Mouse (Mus musculus) brain, embryonic 14.5 days (tissue): ENCODE results near the gene Gmds.

Experiments used
- CTCF ChIP-seq: fragments of 200-500 bp; IDR thresholded peaks from 2 replicates; pipeline ENCODE4 v1.5.1; 2012; ENCODE audit warnings: inconsistent platforms, mild to moderate bottlenecking, moderate library complexity, borderline replicate concordance; ENCODE audit not compliant: insufficient read depth, insufficient read length; ENCODE audit errors: extremely low read depth
- POLR2A ChIP-seq: fragments of 200-500 bp; IDR thresholded peaks from 2 replicates; pipeline ENCODE4 v1.6.1; 2012; ENCODE audit warnings: mild to moderate bottlenecking, inconsistent platforms, borderline replicate concordance; ENCODE audit not compliant: poor library complexity, insufficient read depth, insufficient read length, severe bottlenecking; ENCODE audit errors: extremely low read depth

DNA sequence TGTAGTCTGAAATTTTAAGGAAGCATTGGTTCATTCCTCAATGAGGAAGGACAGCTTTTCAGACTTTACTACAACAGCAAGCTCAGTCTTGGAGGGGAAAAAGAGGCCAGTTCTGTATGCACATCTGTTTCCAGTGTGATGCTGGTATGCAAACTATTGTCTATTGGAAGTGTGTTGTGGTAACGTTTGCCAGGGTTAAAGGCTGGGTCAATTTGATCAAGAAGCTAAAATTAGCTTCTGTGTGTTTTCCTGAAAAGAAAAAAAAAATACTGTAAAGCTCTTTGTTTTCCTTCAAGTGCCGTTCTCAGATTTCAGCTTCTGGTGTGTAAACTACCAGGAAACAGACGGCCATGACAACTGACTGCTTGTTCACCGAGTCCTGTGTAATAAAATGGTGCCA lies 329.7 kb downstream of the Gmds start:
- TF ChIP-seq CTCF (no peak), POLR2A (no peak)
